Mouse (Mus musculus) T-helper 2 cell (primary cell): ENCODE results near the gene Tmcc3.

ENCODE experiments used
- in situ Hi-C: fragments of 300-600 bp; cut with MboI, MseI; formaldehyde crosslinking; loops from one replicate; pipeline ENCODE4 v1.15.1; 2025; ENCODE audit warnings: high pct_unique_total_duplicates

The Tmcc3 gene

GRCm38 (mm10) chr10:94630771-94631280 lies 319.1 kb downstream of the Tmcc3 start:
- in situ Hi-C loops = no loop called here

- in situ Hi-C loops = no loop called here
Observed at GRCm38 (mm10) chr10:94631541-94632113, 319.9 kb downstream of the Tmcc3 start.

DNA sequence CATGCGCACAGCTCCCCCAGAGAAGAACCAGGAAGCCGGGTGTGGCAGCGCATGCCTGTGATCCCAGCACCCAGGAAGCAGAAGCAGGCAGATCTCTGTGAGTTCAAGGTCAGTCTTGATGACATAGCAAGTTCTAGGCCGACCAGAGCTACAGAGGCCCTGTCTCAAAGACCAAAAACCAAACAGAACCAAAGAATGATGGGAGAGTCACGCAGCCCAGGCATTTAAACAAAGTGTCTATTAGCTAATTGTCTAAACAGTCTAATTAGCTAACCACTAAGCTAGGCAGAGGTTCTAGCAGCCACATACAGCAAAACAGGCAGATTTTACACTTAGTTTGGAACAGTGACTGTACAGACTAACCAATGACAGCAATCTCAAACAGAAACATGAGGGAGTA lies 320.5 kb downstream of the Tmcc3 start:
- in situ Hi-C loops = no loop called here

DNA sequence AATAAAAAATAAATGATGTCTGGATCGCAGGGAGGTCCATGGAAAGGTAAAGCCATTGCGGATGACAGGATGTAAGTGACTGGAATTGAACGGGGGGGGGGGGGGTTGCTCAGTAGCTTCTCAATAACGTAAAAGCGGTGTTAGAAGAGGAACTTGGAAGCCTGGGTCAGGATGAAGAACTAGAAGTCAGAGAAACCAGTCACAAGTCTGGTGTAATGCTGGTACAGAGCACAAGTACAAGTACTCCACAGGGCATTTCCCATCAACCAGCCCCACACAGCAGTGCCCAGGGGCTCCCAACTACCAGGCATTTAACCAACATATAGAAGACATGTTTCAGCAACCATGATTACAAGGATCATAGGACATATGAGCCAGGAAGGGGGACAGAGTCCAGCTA lies 326.9 kb downstream of the Tmcc3 start:
- in situ Hi-C loops = no loop called here

GRCm38 (mm10) chr10:94639281-94639680 lies 327.5 kb downstream of the Tmcc3 start:
- in situ Hi-C loops = no loop called here

DNA sequence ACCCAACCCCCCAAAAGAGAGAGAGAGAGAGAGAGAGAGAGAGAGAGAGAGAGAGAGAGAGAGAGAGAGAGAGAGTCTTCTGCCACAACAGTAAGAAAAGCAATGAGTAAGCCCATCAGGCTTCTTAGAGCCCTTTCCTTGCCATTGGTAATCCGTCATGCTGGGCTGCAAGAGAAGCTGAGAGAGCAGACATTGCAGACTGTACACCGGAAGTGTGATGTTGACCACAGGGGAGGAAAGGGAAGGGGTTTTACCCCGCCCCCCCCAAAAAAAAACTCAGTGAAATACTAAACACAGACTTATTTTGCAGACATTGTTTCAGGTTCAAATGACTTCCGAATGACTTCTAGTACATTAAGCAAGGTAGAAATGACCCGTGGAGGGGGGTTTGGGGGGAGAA lies 328.3 kb downstream of the Tmcc3 start:
- in situ Hi-C loops = no loop called here
